In the genomic region with DNA sequence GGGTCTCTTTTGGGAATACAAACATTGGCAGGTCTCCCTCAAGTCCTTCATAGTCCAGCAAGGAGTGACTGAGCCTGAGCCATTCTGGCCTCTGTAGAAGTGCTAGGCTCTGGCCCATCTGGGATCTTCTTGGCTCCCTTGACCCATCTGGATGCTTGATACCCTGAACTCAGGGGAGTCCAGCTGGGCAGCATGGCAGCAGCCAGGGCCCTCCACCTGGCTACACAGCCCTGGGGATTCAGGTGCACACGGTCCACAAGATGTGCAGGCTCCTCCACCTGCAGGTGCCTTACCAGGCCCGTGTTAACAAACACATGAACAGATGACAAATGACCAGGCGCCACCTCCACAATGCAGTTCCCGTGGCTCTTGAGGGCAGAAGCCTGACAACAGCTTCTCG, we compare ENCODE assay signal across 9 mouse cellular contexts. TPM values are rescaled to one million over a fixed set of nuclear protein-coding genes. Genes with fewer than 3 reads are reported as not detected.
A peak's percentile ranks its signal among the peaks of the same experiment; 100 is the strongest.
DNase-seq lines count a peak whose midpoint lies in the region; ATAC-seq lines count a peak whose summit lies in the region.
"Had no signal": no experiment of that assay in that cellular context is flagged by ENCODE, and none has a peak within 500 bp of the region (broad histone marks: within the 10 kb centered on the region; RNA-seq: fewer than 3 reads in every experiment).

No protein-coding gene starts in this region.

- no peaks in the 10 kb centered on the region for H3K9me3 ChIP-seq in heart, embryonic 11.5 days (replicated peaks; ENCODE audit: control insufficient read depth, low read length)
- H3K9me3 ChIP-seq in forebrain, embryonic 15.5 days = no peaks in the 10 kb centered on the region
- H3K9me3 ChIP-seq in midbrain, embryonic 12.5 days = no peaks in the 10 kb centered on the region
- H3K9me3 ChIP-seq: megakaryocyte, embryonic 14.5 days had no signal

- peak overlapping the region; percentile 60; the same call in 1 of the 2 replicates for H3K27ac ChIP-seq in heart, embryonic 11.5 days (ENCODE audit: low read depth, low read length)
- peak overlapping the region; percentile 82 for H3K27ac ChIP-seq in forebrain, embryonic 15.5 days (replicated peaks)
- H3K27ac ChIP-seq in midbrain, embryonic 12.5 days (replicated peaks) = peak overlapping the region; percentile 96

- H3K4me3 ChIP-seq in heart, embryonic 11.5 days (ENCODE audit: low read depth, low read length) = no peak overlapping the region
- no peak overlapping the region for H3K4me3 ChIP-seq in forebrain, embryonic 15.5 days
- H3K4me3 ChIP-seq in midbrain, embryonic 12.5 days = no peak overlapping the region
- H3K4me3 ChIP-seq: megakaryocyte, embryonic 14.5 days had no signal

- no peak overlapping the region for H3K4me2 ChIP-seq in heart, embryonic 11.5 days
- H3K4me2 ChIP-seq in forebrain, embryonic 15.5 days (replicated peaks) = no peak overlapping the region
- H3K4me2 ChIP-seq in midbrain, embryonic 12.5 days (replicated peaks) = peak overlapping the region; percentile 35; the same call in 1 of the 2 replicates

- H3K4me1 ChIP-seq in heart, embryonic 11.5 days (ENCODE audit: control insufficient read depth, insufficient read depth, low read length) = peaks cover 86% of the 10 kb centered on the region
- peaks cover 74% of the 10 kb centered on the region for H3K4me1 ChIP-seq in forebrain, embryonic 15.5 days
- H3K4me1 ChIP-seq in midbrain, embryonic 12.5 days = peaks cover 86% of the 10 kb centered on the region

- no peak for ATAC-seq in heart, embryonic 11.5 days (replicated peaks; ENCODE audit: insufficient number of reproducible peaks, low FRiP score, low TSS enrichment)
- ATAC-seq in forebrain, embryonic 15.5 days (replicated peaks) = no peak
- ATAC-seq in midbrain, embryonic 12.5 days (ENCODE audit: low FRiP score, low read depth) = peak; percentile 1; the same call in 1 of the 2 replicates

- DNase-seq in heart, postnatal 4 days = no peak
- peak; percentile 30 for DNase-seq in A20 (ENCODE audit: low read depth, low spot score)
- DNase-seq in adrenal gland, postnatal 25 days = no peak
- no peak for DNase-seq in embryo, embryonic 11 days
- DNase-seq in Muller cell, postnatal 12 days (ENCODE audit: inconsistent ontology term) = no peak

- WGBS in heart, embryonic 11.5 days (ENCODE audit: insufficient replicate concordance) = 75% methylated on average over 5 of the region's 5 CpGs
- WGBS in forebrain, embryonic 15.5 days = 46% methylated on average over 5 of the region's 5 CpGs
- whole genome bisulfite sequencing in midbrain, embryonic 12.5 days = 76% methylated on average over 5 of the region's 5 CpGs

- no peaks in the 10 kb centered on the region for H3K27me3 ChIP-seq in heart, embryonic 11.5 days (ENCODE audit: control insufficient read depth, insufficient read depth, low read length)
- no peaks in the 10 kb centered on the region for H3K27me3 ChIP-seq in forebrain, embryonic 15.5 days
- H3K27me3 ChIP-seq in midbrain, embryonic 12.5 days = no peaks in the 10 kb centered on the region
- H3K27me3 ChIP-seq: megakaryocyte, embryonic 14.5 days had no signal

- H3K36me3 ChIP-seq in heart, embryonic 11.5 days (ENCODE audit: control insufficient read depth, insufficient read depth, low read length) = peaks cover 27% of the 10 kb centered on the region
- peaks cover 27% of the 10 kb centered on the region; the same call in 1 of the 2 replicates for H3K36me3 ChIP-seq in forebrain, embryonic 15.5 days
- peaks cover 86% of the 10 kb centered on the region for H3K36me3 ChIP-seq in midbrain, embryonic 12.5 days

- peak overlapping the region; percentile 22 for H3K9ac ChIP-seq in heart, embryonic 11.5 days (ENCODE audit: low read depth, low read length)
- no peak overlapping the region for H3K9ac ChIP-seq in forebrain, embryonic 15.5 days (replicated peaks)
- H3K9ac ChIP-seq in midbrain, embryonic 12.5 days (replicated peaks) = peak overlapping the region; percentile 34

RNA-seq across cellular contexts. Expression of gene Akt1, which starts 10.0 kb away (rescaled TPM):
- 94.2 and 108 TPM in 2 replicates for polyA plus RNA-seq in heart, embryonic 11.5 days (2014; fragmentation: Nextera tagmentation; extraction: Ambion mirVana)
- 100 to 1,000 TPM; 352 to 392 TPM for total RNA-seq in heart, postnatal 4 days (2021)
- 79.1 and 147 TPM in 2 replicates for polyA plus RNA-seq in forebrain, embryonic 15.5 days (2015; fragmentation: Nextera tagmentation; extraction: Ambion mirVana)
- 74.7 and 80.0 TPM in 2 replicates for polyA plus RNA-seq in midbrain, embryonic 12.5 days (2016; fragmentation: Nextera tagmentation; extraction: Ambion mirVana)
- 395 and 413 TPM in 2 replicates for total RNA-seq in adrenal gland, postnatal 25 days (2021)

RNA-seq across cellular contexts. Expression of gene Zbtb42, which starts 14.0 kb away (rescaled TPM):
- polyA plus RNA-seq in heart, embryonic 11.5 days (2014; fragmentation: Nextera tagmentation; extraction: Ambion mirVana) = 2.8 and 4.2 TPM in 2 replicates
- 10 to 100 TPM in 1 of 2 experiments, 1 to 10 TPM in 1; 10.0 to 10.1 TPM for total RNA-seq in heart, postnatal 4 days (2021)
- 0.98 TPM in 2 replicates for polyA plus RNA-seq in forebrain, embryonic 15.5 days (2015; fragmentation: Nextera tagmentation; extraction: Ambion mirVana)
- 5.2 and 7.3 TPM in 2 replicates for polyA plus RNA-seq in midbrain, embryonic 12.5 days (2016; fragmentation: Nextera tagmentation; extraction: Ambion mirVana)
- total RNA-seq in adrenal gland, postnatal 25 days (2021) = 7.9 and 12.8 TPM in 2 replicates

RNA-seq across cellular contexts. Expression of gene Siva1, which starts 20.2 kb away (rescaled TPM):
- polyA plus RNA-seq in heart, embryonic 11.5 days (2014; fragmentation: Nextera tagmentation; extraction: Ambion mirVana) = 141 and 156 TPM in 2 replicates
- 10 to 100 TPM; 39.9 to 43.2 TPM for total RNA-seq in heart, postnatal 4 days (2021)
- 77.2 and 91.2 TPM in 2 replicates for polyA plus RNA-seq in forebrain, embryonic 15.5 days (2015; fragmentation: Nextera tagmentation; extraction: Ambion mirVana)
- 133 and 150 TPM in 2 replicates for polyA plus RNA-seq in midbrain, embryonic 12.5 days (2016; fragmentation: Nextera tagmentation; extraction: Ambion mirVana)
- 34.8 and 46.0 TPM in 2 replicates for total RNA-seq in adrenal gland, postnatal 25 days (2021)

RNA-seq across cellular contexts. Expression of gene Adssl1, which starts 44.8 kb away (rescaled TPM):
- polyA plus RNA-seq in heart, embryonic 11.5 days (2014; fragmentation: Nextera tagmentation; extraction: Ambion mirVana) = 73.3 and 75.2 TPM in 2 replicates
- 100 to 1,000 TPM; 135 to 137 TPM for total RNA-seq in heart, postnatal 4 days (2021)
- polyA plus RNA-seq in forebrain, embryonic 15.5 days (2015; fragmentation: Nextera tagmentation; extraction: Ambion mirVana) = 2.0 and 2.2 TPM in 2 replicates
- polyA plus RNA-seq in midbrain, embryonic 12.5 days (2016; fragmentation: Nextera tagmentation; extraction: Ambion mirVana) = 1.5 and 1.9 TPM in 2 replicates
- total RNA-seq in adrenal gland, postnatal 25 days (2021) = 17.8 and 21.0 TPM in 2 replicates

RNA-seq across cellular contexts. Expression of gene Cep170b, which starts 55.6 kb away (rescaled TPM):
- polyA plus RNA-seq in heart, embryonic 11.5 days (2014; fragmentation: Nextera tagmentation; extraction: Ambion mirVana) = 2.6 and 3.1 TPM in 2 replicates
- 10 to 100 TPM; 13.1 to 14.1 TPM for total RNA-seq in heart, postnatal 4 days (2021)
- 24.0 and 27.0 TPM in 2 replicates for polyA plus RNA-seq in forebrain, embryonic 15.5 days (2015; fragmentation: Nextera tagmentation; extraction: Ambion mirVana)
- 15.0 and 16.8 TPM in 2 replicates for polyA plus RNA-seq in midbrain, embryonic 12.5 days (2016; fragmentation: Nextera tagmentation; extraction: Ambion mirVana)
- total RNA-seq in adrenal gland, postnatal 25 days (2021) = 42.4 and 58.1 TPM in 2 replicates
